Mouse (Mus musculus): ENCODE data around the gene Ddah1.

- TF ChIP-seq CHD2 (IDR thresholded peaks at IDR 0.05; ENCODE audit: low read depth, low read length) (no peak), ZNF384 (IDR thresholded peaks at IDR 0.05; ENCODE audit: low read depth, low read length) (no peak)
Measured at GRCm38 (mm10) chr3:145922019-145922854, 163.8 kb downstream of the Ddah1 start, which contains the start of gene Bcl10.

Data from ES-E14 (cell line).